Mouse (Mus musculus) spleen, adult 2 months (tissue): ENCODE results near the gene Rgs14. TPM values are rescaled to one million over a fixed set of nuclear protein-coding genes. Genes with fewer than 3 reads are reported as not detected.

Experiments
- DNase-seq, 2 experiments: peaks; one replicate each; pipeline versions ENCODE4 v3.0.0 to v3.0.0-alpha.2; 2012 to 2021; ENCODE audit warnings: low spot score in 2 of 2, low read depth in 1 of 2
- H3K27ac ChIP-seq: fragments of 200-500 bp; 2 replicates; pipeline ENCODE4 v1.5.1; 2012; ENCODE audit warnings: low read length, inconsistent platforms; ENCODE audit not compliant: insufficient read depth
- H3K27me3 ChIP-seq: fragments of 200-500 bp; 2 replicates; pipeline ENCODE4 v1.6.1; 2012; ENCODE audit warnings: mild to moderate bottlenecking, moderate library complexity, low read length, inconsistent platforms; ENCODE audit not compliant: control insufficient read depth, insufficient read depth
- H3K36me3 ChIP-seq: fragments of 200-500 bp; 2 replicates; pipeline ENCODE4 v1.6.1; 2012; ENCODE audit warnings: mild to moderate bottlenecking, low read length, inconsistent platforms; ENCODE audit not compliant: control insufficient read depth, insufficient read depth
- H3K4me1 ChIP-seq: fragments of 200-500 bp; 2 replicates; pipeline ENCODE4 v1.6.1; 2011; ENCODE audit warnings: inconsistent platforms; ENCODE audit not compliant: control insufficient read depth, insufficient read depth, insufficient read length
- H3K4me3 ChIP-seq: fragments of 200-500 bp; 2 replicates; pipeline ENCODE4 v1.5.1; 2011; ENCODE audit warnings: mild to moderate bottlenecking, inconsistent platforms; ENCODE audit not compliant: insufficient read depth, insufficient read length; ENCODE audit errors: extremely low read depth
- CTCF ChIP-seq: fragments of 200-500 bp; IDR thresholded peaks from 2 replicates; pipeline ENCODE4 v1.5.1; 2011; ENCODE audit warnings: mild to moderate bottlenecking, inconsistent platforms; ENCODE audit not compliant: insufficient read depth, insufficient read length, insufficient replicate concordance; ENCODE audit errors: extremely low read depth
- POLR2A ChIP-seq: fragments of 200-500 bp; IDR thresholded peaks from 2 replicates; pipeline ENCODE4 v1.6.1; 2011; ENCODE audit warnings: low read depth, low read length, inconsistent platforms
- WGBS: fragments of 180-500 bp; shearing (Covaris S2); methylation state at CpG from one replicate; pipeline ENCODE4 v1.1.7; 2018; 5-methylcytosine and 5-hydroxymethylcytosine counted together
- polyA plus RNA-seq: library from polyadenylated mRNA; depleted of rRNA; stranded (reverse); fragments of >200 nt; gene quantifications from 2 replicates; pipeline ENCODE4 v1.2.3, GENCODE M21; 2012

Rgs14 gene
- polyA plus RNA-seq, 1 experiment: 54.7 TPM

GRCm38 (mm10) chr13:55371740-55372139, 2.2 kb downstream of the Rgs14 start:
- WGBS: 62% methylated on average over 5 of the region's 5 CpGs
- no peak overlapping the region for H3K27ac ChIP-seq
- no peak overlapping the region; the same call in 1 of the 2 replicates for H3K4me3 ChIP-seq
- peaks cover 39% of the 10 kb centered on the region; the same call in 1 of the 2 replicates for H3K4me1 ChIP-seq
- H3K36me3 ChIP-seq: peaks cover 2% of the 10 kb centered on the region; the same call in 1 of the 2 replicates
- no peak for DNase-seq
- TF ChIP-seq CTCF: no peak
- TF ChIP-seq POLR2A: no peak
- H3K27me3 ChIP-seq: no peaks in the 10 kb centered on the region

DNA sequence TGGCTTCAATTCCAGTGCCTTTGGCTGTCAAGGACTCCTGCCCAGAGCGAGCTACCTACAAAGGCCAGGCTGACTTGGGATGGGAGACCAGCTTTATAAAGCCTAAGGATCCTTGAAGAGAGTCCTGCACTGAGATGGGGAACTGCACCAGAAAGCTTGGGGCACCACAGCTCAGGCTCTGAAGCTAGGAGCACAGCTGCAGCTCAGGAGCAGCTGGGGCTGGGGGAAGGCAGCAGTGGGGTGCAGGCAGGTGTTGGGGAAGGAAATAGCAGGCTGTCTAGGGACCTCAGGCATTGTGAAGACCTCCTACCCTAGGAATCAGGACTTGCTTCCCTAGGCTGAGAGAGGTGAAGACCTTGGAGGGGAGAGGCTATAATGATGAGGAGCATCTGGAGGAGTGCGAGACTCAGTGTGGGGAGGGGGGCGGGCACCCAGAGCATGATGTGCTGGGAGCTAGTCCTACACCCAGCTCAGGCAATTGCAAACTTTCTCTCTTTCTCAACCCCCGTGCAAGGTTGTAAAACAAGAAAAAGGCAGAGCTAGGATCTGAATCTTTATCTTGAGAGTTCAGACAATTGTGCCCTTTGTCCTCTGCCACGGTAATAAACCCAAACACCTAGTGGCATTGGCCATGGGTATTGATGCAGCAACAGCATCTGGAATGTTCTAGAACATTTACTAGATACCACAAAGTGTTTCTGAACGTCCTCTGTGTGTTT, 4.8 kb downstream of the Rgs14 start:
- WGBS: 65% methylated on average over 6 of the region's 6 CpGs
- Histone ChIP-seq H3K27ac (peak overlapping the region; percentile 19; the same call in 1 of the 2 replicates), H3K4me3 (no peak overlapping the region), H3K27me3 (no peaks in the 10 kb centered on the region), H3K36me3 (peaks cover 17% of the 10 kb centered on the region), H3K4me1 (peaks cover 34% of the 10 kb centered on the region; the same call in 1 of the 2 replicates)
- TF ChIP-seq CTCF: no peak
- TF ChIP-seq POLR2A: no peak
- no peak for DNase-seq

GRCm38 (mm10) chr13:55375877-55376276, 6.3 kb downstream of the Rgs14 start:
- no peak for DNase-seq
- H3K4me1 ChIP-seq: peaks cover 29% of the 10 kb centered on the region; the same call in 1 of the 2 replicates
- H3K36me3 ChIP-seq: peaks cover 27% of the 10 kb centered on the region
- H3K27me3 ChIP-seq: no peaks in the 10 kb centered on the region
- H3K4me3 ChIP-seq: no peak overlapping the region
- 79% methylated on average over 2 of the region's 2 CpGs for WGBS
- TF ChIP-seq POLR2A (no peak), CTCF (no peak)
- no peak overlapping the region for H3K27ac ChIP-seq

- Histone ChIP-seq H3K36me3 (peaks cover 56% of the 10 kb centered on the region), H3K4me1 (peaks cover 2% of the 10 kb centered on the region; the same call in 1 of the 2 replicates), H3K4me3 (no peak overlapping the region), H3K27ac (no peak overlapping the region), H3K27me3 (no peaks in the 10 kb centered on the region)
- no peak for DNase-seq
- WGBS: 94% methylated on average over 32 of the region's 32 CpGs
- TF ChIP-seq CTCF (no peak), POLR2A (no peak)
Measured at GRCm38 (mm10) chr13:55378907-55379580, 9.5 kb downstream of the Rgs14 start.

DNA sequence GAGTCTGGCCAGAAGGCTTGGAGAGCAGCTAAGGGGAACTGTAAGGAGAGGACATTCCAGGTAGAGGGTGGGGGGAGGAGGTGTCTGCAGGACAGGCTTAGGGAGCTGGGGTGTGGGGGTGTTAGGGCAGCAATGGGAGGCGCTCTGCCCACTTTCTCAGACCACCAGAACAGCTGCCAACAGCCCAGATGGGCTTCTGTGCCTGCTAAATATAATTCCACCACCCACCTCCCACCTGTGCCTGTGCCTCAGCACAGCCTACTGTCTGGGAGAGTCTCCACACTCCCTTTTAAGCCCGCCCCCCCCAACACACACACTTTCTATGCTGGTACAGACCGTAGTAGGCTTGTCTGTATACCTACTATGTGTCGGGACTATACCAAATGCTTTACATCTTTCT, 12.3 kb downstream of the Rgs14 start:
- DNase-seq: no peak
- no peaks in the 10 kb centered on the region for H3K27me3 ChIP-seq
- no peaks in the 10 kb centered on the region for H3K4me1 ChIP-seq
- peaks cover 63% of the 10 kb centered on the region for H3K36me3 ChIP-seq
- TF ChIP-seq CTCF: no peak
- TF ChIP-seq POLR2A: no peak
- H3K4me3 ChIP-seq: no peak overlapping the region
- no peak overlapping the region for H3K27ac ChIP-seq
- WGBS: 85% methylated on average over 4 of the region's 4 CpGs

GRCm38 (mm10) chr13:55390644-55391043, 21.1 kb downstream of the Rgs14 start:
- peaks cover 4% of the 10 kb centered on the region for H3K36me3 ChIP-seq
- 80% methylated on average over 3 of the region's 3 CpGs for WGBS
- DNase-seq: no peak
- H3K4me3 ChIP-seq: no peak overlapping the region
- no peak overlapping the region for H3K27ac ChIP-seq
- no peaks in the 10 kb centered on the region for H3K27me3 ChIP-seq
- 0 out of 2 replicates have a peak, but pooled peaks cover 2% of the 10 kb centered on the region for H3K4me1 ChIP-seq
- TF ChIP-seq POLR2A (no peak), CTCF (no peak)
